Mouse (Mus musculus): ENCODE data around the gene Armcx3. TPM values are rescaled to one million over a fixed set of nuclear protein-coding genes. Genes with fewer than 3 reads are reported as not detected.

Gene Armcx3
- total RNA-seq, 2 experiments from 2014 or later, result 75.0 to 85.0 TPM

DNA sequence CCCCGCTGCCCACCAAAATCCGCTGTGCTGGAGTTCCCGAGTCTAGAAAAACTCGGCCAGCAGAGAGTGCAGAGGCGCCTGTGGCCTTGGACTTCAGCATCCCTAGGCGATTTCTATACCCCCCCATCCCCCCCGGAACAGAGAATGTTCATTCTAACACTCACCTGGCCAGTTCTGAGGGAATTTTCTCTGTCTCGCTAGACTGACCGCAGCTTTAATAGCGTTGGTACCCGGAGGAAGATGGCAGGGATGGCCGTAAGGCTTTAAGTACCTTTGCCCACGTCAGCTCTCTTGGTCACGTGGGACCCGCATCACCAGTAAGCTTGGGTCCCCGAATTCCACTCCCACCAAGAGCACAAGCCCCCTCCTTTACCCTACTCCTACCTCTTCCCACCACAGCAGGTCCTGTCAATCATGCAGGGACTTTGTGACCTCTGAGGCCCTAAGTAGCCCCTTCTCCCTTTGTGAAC, 52.4 kb downstream of the Armcx3 start, which contains the start of gene Armcx2:
Armcx2 (minus strand) TSS at position 467 of the 470 bp plus-strand sequence.
- peak; percentile 55 to 65 for DNase-seq (ENCODE audit: low spot score in 2 of 2)
- intact Hi-C loops (cut with DNase I), result loop anchor here (5.0 kb wide), 1 partner anchor 104 kb away; no protein-coding TSS in a partner anchor

Small RNA genes within 50 kb of the gene (microRNA-seq; reads per million reads assigned to microRNA genes)
- gene Mir7093, result 0.67 to 1.5 reads per million in 2 experiments

Other genes with a start within 250 kb of the Armcx3 start
- 10 to 100 TPM; 17.6 to 22.3 TPM for gene Timm8a1, start 214.7 kb upstream of the Armcx3 start, total RNA-seq (2021)
- gene Btk, start 173.0 kb upstream of the Armcx3 start, total RNA-seq (2021), result 1 to 10 TPM; 1.0 to 1.2 TPM
- 100 to 1,000 TPM; 115 to 132 TPM for gene Rpl36a, start 170.9 kb upstream of the Armcx3 start, total RNA-seq (2021)
- gene Gla, start 155.5 kb upstream of the Armcx3 start, total RNA-seq (2021), result 10 to 100 TPM; 10.4 to 10.5 TPM
- 100 to 1,000 TPM; 153 to 166 TPM for gene Hnrnph2, start 155.4 kb upstream of the Armcx3 start, total RNA-seq (2021)
- 10 to 100 TPM; 37.7 to 39.5 TPM for gene Armcx4, start 70.1 kb upstream of the Armcx3 start, total RNA-seq (2021)
- gene Armcx1, start 38.6 kb upstream of the Armcx3 start, total RNA-seq (2021), result 10 to 100 TPM; 60.0 to 68.0 TPM
- gene Armcx6, start 5.2 kb upstream of the Armcx3 start, total RNA-seq (2021), result 1 to 10 TPM; 4.2 to 5.8 TPM
- gene Armcx2, start 52.6 kb downstream of the Armcx3 start, total RNA-seq (2021), result 10 to 100 TPM; 81.7 to 82.8 TPM
- not detected for gene Nxf2, start 208.2 kb downstream of the Armcx3 start, total RNA-seq (2021)